Mouse (Mus musculus): ENCODE measurements at regions not wholly inside any gene's neighbourhood (a gene's known extent, or its start where the extent isn't known, plus 50 kb on each side); places are given as distances from the start of the nearest gene placed in this dataset.

GRCm38 (mm10) chr15:65646470-65646869 is 631.8 kb upstream of the Gm21961 start:
- intact Hi-C loops (cut with DNase I) = no loop called here

DNA sequence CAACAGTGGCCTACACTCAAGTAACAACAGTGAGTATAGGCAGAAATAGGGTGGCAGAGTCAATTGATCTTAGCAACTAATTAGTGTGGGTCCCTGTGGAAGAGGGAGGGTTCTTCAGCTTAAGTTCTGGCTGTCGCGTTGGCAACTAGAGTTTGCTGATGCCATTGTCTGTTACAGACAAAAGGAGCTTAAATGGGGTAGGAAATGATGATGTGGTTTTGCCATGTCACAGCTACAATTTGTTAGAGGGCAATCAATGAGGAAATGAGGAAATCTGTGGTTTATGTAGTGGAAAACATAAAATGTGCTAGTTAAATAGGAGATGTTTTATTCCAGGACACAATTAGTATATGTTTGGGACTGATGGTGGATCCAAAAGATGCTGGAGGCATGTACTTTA is 624.8 kb upstream of the Gm21961 start:
- intact Hi-C loops (cut with DNase I) = loop anchor here (2.0 to 5.0 kb wide), 3 partner anchors 723 to 952 kb away; no protein-coding TSS in a partner anchor

DNA sequence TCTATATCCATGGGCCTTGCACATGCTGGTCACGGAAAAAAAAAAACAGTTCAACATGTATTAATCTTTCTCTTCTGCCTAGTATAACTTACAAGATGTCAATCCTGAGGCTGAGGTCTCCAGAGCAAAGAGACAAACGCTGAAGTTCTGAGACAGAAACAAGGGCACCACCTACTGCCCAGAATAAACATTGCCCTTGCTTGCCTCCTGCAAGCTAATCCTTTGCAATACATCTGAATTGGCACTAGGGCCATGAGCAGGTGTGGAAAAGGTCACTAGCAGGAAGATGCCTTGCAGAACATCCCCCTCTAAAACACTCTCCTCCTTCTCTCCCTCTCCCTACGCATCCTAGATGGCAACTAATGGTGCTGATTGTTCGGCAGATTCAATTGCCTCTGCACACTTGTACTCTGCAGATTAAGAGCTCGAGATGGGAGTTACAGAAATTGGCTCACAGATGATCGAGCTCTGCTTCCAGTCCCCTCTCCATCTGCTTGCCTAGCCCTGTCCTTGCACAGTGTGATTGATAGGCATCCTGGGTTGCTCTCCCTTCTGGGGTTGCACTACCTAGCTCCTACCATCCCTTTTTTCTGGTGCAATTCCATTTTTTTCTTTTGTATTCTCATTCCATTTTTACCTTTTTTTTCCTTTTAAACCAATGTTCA is 622.9 kb upstream of the Gm21961 start:
- intact Hi-C loops (cut with DNase I) = loop anchor here (2.0 to 5.0 kb wide), 3 partner anchors 721 to 950 kb away; no protein-coding TSS in a partner anchor

DNA sequence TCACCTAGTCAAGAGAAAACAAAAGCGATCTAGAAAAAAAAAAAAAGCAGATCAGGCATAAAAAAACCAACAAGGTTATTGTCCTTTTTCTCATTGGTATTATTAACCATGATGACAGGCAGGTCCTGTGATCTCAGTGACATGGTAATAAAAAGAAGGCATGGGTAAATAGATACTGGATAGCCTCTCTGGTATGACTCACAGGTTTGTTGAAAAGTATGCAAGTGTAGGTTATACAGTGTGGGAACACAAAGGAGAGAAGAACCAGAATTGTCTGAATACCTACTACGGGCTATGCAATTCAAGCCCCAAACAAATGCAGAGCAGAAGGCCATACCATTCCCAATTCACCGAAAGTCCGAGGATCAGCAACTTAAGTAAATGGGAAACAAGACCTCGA is 617.7 kb upstream of the Gm21961 start:
- intact Hi-C loops (cut with DNase I) = no loop called here

DNA sequence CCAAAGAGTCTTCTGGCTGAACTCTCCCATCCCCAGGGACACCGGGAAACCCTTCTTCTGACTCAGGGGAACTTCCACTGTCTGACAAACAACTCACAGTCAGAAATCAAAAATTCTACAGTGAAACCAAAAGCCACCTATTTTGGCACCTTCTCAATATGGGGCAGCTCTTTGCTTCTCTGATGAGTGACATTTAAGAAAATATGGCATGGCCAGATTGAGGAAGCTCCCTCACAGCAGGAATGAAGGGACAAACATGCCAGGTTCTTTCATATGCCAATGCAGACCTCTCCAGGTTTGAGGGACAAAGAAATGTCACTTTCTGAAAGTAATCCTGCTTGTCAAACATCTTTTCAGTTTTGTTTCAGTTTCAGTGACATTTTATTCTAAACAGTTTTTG is 615.8 kb upstream of the Gm21961 start:
- intact Hi-C loops (cut with DNase I) = no loop called here

DNA sequence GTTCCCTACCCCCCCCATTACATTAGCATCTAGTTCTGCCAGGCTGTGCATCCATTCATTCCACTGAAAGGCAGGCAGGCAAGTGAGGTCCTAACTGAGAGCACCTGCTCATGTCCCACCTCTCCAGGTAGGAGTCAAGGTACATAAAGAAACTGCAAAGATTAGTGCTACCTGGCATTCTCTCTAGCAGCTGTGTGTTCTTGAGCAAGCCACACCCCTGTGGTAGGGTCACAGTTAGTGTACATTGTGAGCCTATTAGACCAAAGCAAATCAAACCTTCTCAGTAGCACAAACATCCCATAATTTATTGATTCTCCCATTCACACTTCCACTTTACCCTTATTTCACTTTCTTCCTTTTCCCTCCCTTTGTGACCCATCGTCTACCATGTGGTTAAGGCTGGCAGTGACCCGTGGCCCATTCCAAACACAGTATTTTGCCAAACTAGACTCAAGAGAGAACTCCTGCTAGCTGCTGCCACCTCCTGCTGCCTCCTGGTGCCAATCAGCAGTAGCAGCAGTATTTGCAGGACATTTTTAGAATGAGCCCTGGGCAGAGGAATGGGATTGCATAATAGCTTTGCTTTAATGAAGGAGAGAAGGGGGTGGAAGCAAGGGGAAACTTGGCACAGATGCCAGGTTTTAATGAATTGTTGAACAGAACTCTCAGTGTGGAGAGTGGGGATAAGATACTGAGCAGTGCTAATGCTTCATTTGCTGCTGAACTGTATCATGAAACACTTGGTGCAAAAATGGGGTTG is 578.2 kb upstream of the Gm21961 start:
- intact Hi-C loops (cut with DNase I) = no loop called here

GRCm38 (mm10) chr15:65585566-65585965 is 570.9 kb upstream of the Gm21961 start:
- intact Hi-C loops (cut with DNase I) = no loop called here

DNA sequence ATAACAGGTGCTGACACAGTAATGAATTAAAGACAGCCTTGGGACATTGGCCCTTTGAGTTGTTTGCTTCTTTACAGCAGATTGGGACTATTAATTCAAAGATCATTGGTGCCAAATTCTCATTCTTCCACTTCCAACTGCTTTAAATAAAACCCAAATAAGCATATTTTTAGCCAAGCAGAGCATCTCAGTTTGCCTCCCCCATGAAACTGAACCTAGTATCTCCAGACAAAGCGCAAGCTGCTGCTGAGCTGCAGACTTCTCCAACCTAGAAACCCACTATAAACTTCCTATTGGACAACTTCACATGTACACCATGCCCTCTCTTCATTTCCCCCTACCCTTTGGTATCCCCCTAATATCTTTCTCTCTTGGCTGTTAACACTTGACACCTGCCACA is 564.6 kb upstream of the Gm21961 start:
- intact Hi-C loops (cut with DNase I) = no loop called here

DNA sequence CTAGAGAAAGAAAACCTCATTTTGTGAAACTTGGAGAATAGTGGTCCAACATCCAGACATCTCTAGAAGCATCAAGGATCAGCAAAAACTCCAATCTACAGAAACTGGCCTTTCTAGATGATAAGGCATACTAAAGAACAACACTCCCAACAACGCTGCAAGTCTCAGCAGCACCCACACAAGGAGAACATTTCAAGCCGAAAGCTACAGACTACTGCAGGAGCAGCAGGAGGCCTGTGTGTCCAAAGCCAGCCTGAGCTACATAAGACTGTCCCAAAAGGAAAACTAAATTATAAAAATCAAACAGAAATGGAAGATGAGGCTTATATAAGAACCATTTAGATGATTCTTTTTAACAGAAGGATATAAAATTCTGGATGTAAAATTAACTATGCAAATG is 553.2 kb upstream of the Gm21961 start:
- intact Hi-C loops (cut with DNase I) = no loop called here

DNA sequence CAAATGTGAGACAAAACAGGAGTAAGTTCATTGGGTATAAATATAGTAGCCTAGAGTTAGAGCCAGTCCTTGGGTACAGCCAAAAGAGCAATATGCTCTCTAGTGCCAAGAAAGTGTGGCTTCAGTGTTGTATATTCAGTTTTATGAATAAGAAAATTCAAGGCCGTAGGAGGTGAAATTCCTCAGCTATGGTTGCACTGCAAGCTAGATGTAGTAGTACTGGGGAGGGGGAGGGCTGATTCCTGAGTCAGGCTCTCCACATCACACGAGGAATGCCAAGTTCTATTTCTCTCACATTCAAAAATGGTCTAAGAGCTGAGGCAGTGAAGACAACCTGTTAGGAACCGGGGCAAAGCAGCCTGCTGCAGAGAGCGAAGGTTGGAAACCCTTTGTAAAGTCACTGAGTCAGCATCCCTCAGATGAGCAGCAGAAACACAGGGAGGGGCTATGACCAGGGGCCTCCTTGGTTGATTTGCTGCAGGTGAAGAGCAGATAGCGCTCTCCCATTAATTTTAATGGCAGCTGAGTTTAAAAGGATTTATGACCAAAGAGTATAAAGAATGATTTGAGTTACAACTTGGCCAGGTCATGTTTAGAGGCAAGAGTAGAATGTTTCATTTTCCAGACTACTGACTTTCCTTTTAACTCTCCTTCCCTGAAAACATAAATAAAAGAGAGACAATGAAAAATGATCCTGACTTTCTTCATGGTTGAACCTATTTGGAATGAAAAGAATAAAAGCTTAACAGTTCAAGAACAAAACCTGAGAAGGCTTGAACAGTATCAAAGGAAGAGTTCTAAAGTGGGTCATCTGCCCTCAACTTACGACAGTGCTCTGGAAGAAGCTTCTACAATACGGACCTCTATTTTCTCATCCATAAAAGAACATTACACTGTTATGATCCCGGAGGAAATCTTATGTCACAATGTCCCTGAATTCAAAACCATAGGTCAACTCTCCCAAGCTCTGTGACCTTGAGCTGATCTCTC is 543.4 kb upstream of the Gm21961 start:
- intact Hi-C loops (cut with DNase I) = no loop called here

DNA sequence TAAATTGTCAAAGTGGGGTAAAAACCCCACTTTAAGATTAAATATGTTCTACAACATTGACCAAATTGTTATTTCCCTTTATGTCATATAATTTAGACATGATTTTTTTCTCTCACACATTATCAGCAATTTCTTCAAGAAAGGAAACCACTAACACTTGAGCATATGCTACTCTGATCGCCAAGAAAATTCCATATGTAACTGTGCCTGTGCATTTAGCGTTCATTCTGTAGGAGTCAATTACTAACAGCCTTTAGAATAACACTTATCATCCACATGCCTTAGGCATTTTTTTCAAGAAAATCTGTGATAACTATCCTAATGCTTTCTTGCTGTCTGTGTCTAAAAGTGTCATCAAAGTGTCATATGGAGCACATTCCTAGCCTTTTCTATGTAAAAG is 534.3 kb upstream of the Gm21961 start:
- intact Hi-C loops (cut with DNase I) = no loop called here

- intact Hi-C loops (cut with DNase I) = no loop called here
Observed at GRCm38 (mm10) chr15:65535606-65536005, 520.9 kb upstream of the Gm21961 start.

- intact Hi-C loops (cut with DNase I) = no loop called here
Observed at GRCm38 (mm10) chr15:65532241-65532640, 517.5 kb upstream of the Gm21961 start.

- intact Hi-C loops (cut with DNase I) = no loop called here
Observed at GRCm38 (mm10) chr15:65502656-65503055, 488.0 kb upstream of the Gm21961 start.

DNA sequence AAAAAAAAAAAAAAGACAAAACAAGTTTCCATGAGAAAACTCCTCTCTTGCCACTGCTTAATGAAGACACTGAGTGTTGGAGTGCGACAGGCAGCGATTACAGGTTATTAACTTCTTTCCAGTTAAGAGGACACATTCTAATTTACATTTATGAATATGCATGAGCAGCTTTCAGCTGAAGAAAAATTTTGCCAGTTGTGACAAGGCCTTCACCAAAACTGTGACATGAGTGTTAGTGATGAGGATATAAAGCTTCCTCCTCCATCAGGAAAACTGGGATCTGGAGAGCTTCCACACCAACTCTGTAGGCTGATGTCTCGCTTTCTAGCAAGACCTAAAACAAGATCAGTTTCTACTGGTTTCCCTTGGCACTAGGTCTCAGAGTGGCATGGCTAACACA is 464.2 kb upstream of the Gm21961 start:
- intact Hi-C loops (cut with DNase I) = no loop called here

- intact Hi-C loops (cut with DNase I) = no loop called here
Observed at GRCm38 (mm10) chr15:65455203-65455816, 440.6 kb upstream of the Gm21961 start.

- intact Hi-C loops (cut with DNase I) = no loop called here
Observed at GRCm38 (mm10) chr15:65452258-65453028, 437.7 kb upstream of the Gm21961 start.

DNA sequence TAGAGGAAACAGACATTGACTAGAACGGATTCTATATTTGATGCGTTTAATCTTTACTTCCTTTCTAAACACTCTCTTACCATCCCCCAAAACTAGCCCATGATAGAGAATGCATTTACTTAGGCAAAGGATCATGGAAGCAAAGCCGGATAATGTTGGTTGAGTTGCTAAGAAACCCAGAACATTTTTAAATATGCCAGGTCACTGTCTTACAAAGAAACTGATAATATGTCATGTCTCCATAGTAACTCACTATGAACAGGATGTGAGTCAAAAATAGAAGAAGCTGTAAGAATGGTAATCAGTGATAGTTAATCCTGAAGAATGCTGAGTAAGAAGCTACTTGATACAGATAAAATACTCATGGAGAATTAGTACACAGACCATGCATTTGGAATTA is 405.0 kb upstream of the Gm21961 start:
- intact Hi-C loops (cut with DNase I) = no loop called here
